Mouse (Mus musculus): ENCODE results near the gene Taar8c.
"Not testable (repeated sequence)": the region's sequence is repeated elsewhere in the genome, so short reads cannot be mapped to it uniquely, and the experiment has no call there.

Gene Taar8c

GRCm38 (mm10) chr10:24101812-24102211 is at the start of gene Taar8c:
TSS of gene Taar8c (minus strand) at chr10:24101912.
- not testable (repeated sequence) for DNase-seq (ENCODE audit: low spot score)

GRCm38 (mm10) chr10:24150086-24150485 is 48.4 kb upstream of the Taar8c start:
- DNase-seq (ENCODE audit: low spot score): no peak

GRCm38 (mm10) chr10:24149135-24149781 is 47.5 kb upstream of the Taar8c start, which contains the start of gene Stx7:
TSS of gene Stx7 (plus strand) at chr10:24149302.
- DNase-seq (ENCODE audit: low spot score): peak; percentile 86

DNA sequence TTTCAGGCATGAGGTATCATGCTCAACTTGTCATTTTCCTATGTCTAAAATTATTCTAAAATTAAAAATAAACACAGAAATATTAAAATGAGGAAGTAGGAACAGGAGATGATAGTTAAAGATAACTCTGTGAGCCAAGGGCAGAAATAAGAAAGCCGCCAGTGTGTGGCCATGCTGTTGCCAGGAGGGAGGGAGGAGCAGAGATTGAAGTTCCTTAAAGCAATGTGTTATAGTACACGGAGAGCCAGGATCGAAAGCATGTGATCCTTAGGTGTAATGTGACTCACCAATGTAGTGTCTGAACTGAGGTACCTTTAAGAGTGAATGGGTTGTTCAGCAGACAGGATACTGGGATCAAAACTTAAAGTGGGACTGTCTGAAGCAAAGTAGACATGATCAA is 41.0 kb upstream of the Taar8c start:
- no peak for DNase-seq (ENCODE audit: low spot score)

GRCm38 (mm10) chr10:24138623-24139261 is 37.0 kb upstream of the Taar8c start:
- no peak for DNase-seq (ENCODE audit: low spot score)

- no peak for DNase-seq (ENCODE audit: low spot score)
These were observed 32.4 kb upstream of the Taar8c start for GRCm38 (mm10) chr10:24134071-24134645.

DNA sequence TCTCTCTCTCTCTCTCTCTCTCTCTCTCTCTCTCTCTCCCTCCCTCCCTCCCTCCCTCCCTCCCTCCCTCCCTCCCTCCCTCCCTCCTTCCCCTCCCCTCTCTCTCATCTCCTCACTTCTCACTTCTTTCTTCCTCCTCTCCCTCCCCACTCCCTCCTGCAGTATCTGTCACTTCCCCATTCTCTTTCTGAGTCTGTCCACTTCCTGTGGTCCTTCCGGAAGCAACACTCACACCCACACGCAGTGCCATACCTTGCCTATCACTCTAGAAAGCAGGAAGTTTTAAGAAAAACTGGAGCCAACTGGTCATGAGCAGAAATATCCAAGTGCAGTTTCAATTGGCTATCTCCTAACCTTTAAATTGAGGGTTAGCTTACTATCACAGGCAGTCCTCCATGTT is 31.4 kb upstream of the Taar8c start:
- no peak for DNase-seq (ENCODE audit: low spot score)

DNA sequence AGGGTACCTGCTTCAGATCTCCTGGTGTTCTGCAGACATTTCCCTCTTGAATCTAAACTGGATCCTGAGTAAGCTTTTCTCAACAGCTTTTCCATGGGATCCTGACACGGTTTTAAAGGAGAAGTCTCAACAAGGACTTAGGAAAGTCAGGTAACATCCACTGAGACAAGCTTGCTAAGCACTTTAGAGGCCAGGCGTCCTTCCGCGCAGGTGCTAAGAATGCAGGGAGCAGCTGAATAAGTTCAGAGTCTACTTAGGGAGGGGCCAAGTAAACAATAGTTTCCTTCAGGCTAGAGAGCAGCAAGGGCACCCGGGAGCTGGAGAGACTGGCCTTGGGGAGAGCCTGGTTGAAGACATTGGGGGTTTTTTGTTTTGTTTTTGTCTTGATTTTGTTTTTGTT is 30.6 kb upstream of the Taar8c start:
- peak; percentile 53 for DNase-seq (ENCODE audit: low spot score)

- peak; percentile 52 for DNase-seq (ENCODE audit: low spot score)
These were observed 29.9 kb upstream of the Taar8c start for GRCm38 (mm10) chr10:24131451-24132262.

- no peak for DNase-seq (ENCODE audit: low spot score)
These were observed 9.5 kb upstream of the Taar8c start for GRCm38 (mm10) chr10:24111116-24111778.

DNA sequence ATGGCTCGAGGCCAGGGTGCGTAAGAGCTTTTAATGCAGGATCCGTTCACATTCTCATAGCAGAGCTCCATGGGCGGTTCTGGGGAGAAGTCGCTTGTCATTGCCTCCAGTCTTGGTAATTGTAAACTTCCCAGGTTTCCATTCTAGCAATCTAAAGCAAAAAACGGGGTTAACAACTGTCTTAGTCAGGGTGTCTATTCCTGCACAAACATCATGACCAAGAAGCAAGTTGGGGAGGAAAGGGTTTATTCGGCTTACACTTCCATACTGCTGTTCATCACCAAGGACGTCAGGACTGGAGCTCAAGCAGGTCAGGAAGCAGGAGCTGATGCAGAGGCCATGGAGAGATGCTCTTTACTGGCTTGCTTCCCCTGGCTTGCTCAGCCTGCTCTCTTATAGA is 7.7 kb upstream of the Taar8c start, which contains the start of gene Taar9:
TSS of gene Taar9 (minus strand) at position 101 of the 400 bp plus-strand sequence.
- DNase-seq (ENCODE audit: low spot score): not testable (repeated sequence)

- DNase-seq (ENCODE audit: low spot score): no peak
These were observed 6.5 kb upstream of the Taar8c start for GRCm38 (mm10) chr10:24108236-24108635.

GRCm38 (mm10) chr10:24107747-24108146 is 6.0 kb upstream of the Taar8c start:
- DNase-seq (ENCODE audit: low spot score): no peak

DNA sequence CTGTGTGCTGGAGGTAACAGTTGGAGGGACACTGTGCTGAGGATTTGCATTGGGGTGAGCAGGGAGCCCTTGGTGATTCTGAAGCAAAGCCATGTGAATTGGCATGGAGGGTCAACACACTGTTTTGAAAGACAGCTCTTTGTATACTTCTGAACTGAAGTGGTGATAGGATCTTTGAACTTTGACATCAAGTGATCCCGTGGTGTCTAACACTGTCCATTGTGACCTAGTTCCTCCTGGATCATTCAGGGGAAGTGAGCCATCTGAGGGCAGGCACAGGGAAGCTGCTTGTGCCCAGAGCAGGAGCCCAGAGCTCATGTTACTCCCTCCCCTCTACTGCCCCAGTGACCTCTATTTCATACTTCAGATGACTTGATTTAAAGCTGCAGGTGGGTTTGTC is 1.6 kb upstream of the Taar8c start:
- DNase-seq (ENCODE audit: low spot score): not testable (repeated sequence)

GRCm38 (mm10) chr10:24097010-24097409 is 4.7 kb downstream of the Taar8c start:
- not testable (repeated sequence) for DNase-seq (ENCODE audit: low spot score)

DNA sequence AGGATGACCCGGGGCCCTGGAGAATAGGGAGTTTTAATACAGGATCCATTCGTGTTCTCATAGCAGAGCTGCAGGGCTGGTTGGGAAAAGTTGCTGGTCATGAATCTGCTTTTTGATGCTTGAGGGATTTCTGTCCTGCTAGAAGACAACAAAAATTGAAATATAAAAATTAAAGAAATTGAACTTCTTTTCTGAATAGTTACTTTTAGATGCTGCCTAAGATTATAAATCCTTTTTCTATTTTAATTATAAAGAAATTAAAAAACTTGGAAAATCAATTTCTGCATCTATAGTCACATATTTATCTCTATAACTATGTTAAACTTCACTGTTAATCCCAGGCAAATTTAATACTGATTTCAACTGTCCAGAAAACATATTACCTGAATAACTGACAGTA is 9.5 kb downstream of the Taar8c start, which contains the start of gene Taar8b:
TSS of gene Taar8b (minus strand) at position 101 of the 400 bp plus-strand sequence.
- no peak for DNase-seq (ENCODE audit: low spot score)

GRCm38 (mm10) chr10:24087168-24087567 is 14.5 kb downstream of the Taar8c start:
- no peak for DNase-seq (ENCODE audit: low spot score)

DNA sequence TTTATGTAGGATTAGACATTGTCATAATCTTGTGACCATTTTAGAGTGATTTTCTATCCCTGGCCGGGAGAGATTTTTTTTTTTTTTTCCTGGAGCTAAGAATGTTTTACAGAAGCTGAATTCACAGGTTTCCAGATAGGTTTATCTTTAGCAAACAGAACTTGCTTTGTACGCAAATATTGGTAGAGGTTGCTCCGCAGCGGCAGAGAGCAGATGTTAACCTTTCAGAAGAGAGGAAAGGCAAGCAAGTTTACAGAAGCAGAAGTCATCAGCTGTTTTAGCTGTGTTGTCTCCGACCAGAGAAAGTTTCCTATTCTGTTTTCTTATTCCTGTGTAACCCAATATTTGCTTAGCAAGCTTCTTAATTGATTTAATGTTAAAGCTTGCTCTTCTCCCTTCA is 15.2 kb downstream of the Taar8c start:
- no peak for DNase-seq (ENCODE audit: low spot score)

DNA sequence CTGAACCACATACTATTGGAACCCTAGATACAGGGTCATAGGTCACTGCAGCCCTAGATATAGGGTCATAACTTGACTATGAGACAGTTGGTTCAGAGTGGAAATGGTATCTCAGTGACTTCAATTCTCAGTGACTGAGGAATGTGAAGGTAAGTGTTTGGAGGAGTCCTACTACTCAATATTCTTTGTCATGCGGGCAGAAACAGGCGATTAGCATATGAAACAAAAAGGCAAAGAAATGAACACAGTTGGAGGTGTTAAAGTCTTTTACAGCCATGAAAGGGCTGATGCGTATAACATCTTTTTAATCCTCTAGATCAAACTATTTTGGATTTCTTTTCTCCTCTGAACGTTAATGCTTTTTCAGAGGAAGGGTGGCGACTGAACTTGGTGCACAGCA is 15.8 kb downstream of the Taar8c start:
- DNase-seq (ENCODE audit: low spot score): no peak

- DNase-seq (ENCODE audit: low spot score): no peak
These were observed 21.5 kb downstream of the Taar8c start for GRCm38 (mm10) chr10:24080166-24080565.

DNA sequence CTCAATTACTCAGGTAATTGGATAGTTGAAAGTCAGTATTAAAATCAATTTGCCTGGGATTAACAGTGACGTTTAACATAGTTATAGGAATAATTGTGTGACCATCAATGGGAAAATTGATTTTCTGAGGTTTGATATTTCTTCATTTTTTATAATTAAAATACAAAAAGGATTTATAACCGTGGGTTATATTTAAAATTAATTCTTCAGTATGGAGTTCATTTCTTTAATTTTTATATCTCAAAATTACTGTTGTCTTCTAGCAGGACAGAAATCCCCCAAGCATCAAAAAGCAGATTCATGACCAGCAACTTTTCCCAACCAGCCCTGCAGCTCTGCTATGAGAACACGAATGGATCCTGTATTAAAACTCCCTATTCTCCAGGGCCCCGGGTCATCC is 25.5 kb downstream of the Taar8c start, which contains the start of gene Taar8a:
TSS of gene Taar8a (plus strand) at position 301 of the 400 bp plus-strand sequence.
- DNase-seq (ENCODE audit: low spot score): not testable (repeated sequence)

- not testable (repeated sequence) for DNase-seq (ENCODE audit: low spot score)
These were observed 27.0 kb downstream of the Taar8c start for GRCm38 (mm10) chr10:24074751-24075150.
